Mouse (Mus musculus): ENCODE measurements at regions not wholly inside any gene's neighbourhood (a gene's known extent, or its start where the extent isn't known, plus 50 kb on each side); places are given as distances from the start of the nearest gene placed in this dataset.

DNA sequence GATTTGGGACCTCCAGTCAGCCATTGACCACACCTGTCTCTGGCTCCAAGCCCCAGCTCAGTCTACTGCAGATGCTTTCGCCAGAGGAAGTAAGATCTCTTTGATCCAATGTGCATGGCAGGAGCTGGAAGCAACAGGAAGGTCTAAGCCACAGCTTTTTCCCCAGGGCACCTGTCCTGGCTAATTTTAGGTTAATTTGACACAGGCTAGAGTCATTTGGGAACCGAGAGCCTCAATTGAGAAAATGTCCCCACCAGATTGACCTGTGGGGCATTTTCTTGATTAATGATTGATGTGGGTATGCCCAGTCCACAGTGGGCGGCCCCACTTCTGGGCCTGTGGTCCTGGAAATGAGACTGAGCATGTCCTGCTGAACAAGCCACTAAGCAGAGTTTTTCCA lies 240.7 kb upstream of the Hs6st1 start:
- TF ChIP-seq CTCF (conservative IDR thresholded peaks at IDR 0.05; ENCODE audit: insufficient read depth, insufficient read length, low read depth, low read length): no peak
- TF ChIP-seq POLR2A (IDR thresholded peaks at IDR 0.05; ENCODE audit: low read depth, low read length): no peak

Data from kidney, adult 2 months (tissue).